Comparison of ENCODE assay signal across 1 mouse cellular context in the genomic region with DNA sequence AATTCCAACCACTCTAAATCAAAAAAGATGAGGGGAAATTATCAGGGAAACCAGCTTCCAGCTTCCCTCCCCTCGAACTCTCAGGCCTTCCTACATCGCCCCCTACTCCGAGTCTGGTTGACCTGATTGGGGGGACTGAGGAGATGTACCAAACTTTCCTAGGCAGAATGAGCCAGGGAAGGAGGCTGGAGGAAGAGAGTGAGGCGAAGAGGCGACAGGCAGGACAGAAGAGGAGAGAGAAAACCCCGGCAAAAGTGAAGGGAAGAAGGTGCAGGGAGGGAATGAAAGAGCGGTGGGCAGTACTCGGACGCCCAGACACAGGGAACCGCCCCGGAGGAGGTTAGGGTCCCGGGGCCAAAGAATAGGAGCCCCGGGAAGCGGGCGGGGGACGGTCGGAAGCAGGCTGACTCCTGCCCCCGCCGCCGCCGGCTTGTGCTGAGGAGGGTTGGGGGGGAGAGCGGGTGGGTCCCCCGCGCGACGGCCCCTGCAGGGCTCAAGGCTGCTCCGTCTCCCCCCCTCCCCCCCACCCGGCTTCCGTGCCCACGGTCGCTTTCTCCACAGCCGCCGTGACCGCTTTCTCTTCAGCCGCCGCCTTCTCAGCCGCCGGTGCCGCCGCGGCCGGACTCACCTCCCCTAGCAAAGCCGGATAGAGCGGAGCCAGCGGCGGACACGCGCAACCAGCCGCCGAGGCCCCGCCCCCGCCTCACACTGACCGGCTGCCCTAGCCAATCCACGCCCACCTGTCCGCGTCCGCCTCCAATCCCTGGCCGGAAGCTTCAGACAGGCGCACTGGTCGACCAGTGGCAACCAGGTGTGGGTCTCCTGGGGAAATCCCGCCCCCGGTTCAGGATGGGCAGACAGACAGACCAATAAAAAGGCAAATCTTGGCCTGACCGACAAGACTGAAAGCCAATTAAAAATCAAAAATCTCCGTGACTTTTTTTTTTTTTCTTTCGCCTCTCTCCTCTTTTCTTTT.
TF ChIP-seq lines count a peak whose summit lies in the region.

A gene (minus strand): TSS at position 597 of the 976 bp plus-strand sequence.

TF ChIP-seq in CH12.LX, 34 proteins besides CTCF, POLR2A, EP300 and RAD21 (continued from another document):
- TF ChIP-seq TBP (conservative IDR thresholded peaks at IDR 0.05; ENCODE audit: low read depth, low read length): 0 out of 2 replicates have a peak, but pooled peaks have one; percentile 49
- no peak for TF ChIP-seq JUN (IDR thresholded peaks at IDR 0.05; ENCODE audit: insufficient read depth, low read depth, low read length)
- TF ChIP-seq HCFC1 (IDR thresholded peaks at IDR 0.05; ENCODE audit: low read depth, low read length): peak; percentile 77
- peak; percentile 48; the same call in 1 of the 2 replicates for TF ChIP-seq MEF2A (IDR thresholded peaks at IDR 0.05; ENCODE audit: borderline replicate concordance, low read depth, low read length)
- TF ChIP-seq ELF1 (IDR thresholded peaks at IDR 0.05; ENCODE audit: low read depth, low read length): peak; percentile 79
- TF ChIP-seq NRF1 (IDR thresholded peaks at IDR 0.05; ENCODE audit: low read depth, low read length): peak; percentile 74
- no peak for TF ChIP-seq USF1 (IDR thresholded peaks at IDR 0.05; ENCODE audit: low read depth, low read length)
- peak; percentile 98 for TF ChIP-seq CHD2 (IDR thresholded peaks at IDR 0.05; ENCODE audit: low read length)
- TF ChIP-seq UBTF (IDR thresholded peaks at IDR 0.05; ENCODE audit: low read depth, low read length): no peak; the same call in 1 of the 2 replicates
- no peak for TF ChIP-seq BHLHE40 (IDR thresholded peaks at IDR 0.05; ENCODE audit: low read depth, low read length)
- peak; percentile 100 for TF ChIP-seq ZNF384 (IDR thresholded peaks at IDR 0.05; ENCODE audit: low read depth, low read length)
- TF ChIP-seq NELFE (IDR thresholded peaks at IDR 0.05; ENCODE audit: low read depth, low read length): peak; percentile 86
- TF ChIP-seq MAX (IDR thresholded peaks at IDR 0.05; ENCODE audit: low read length): peak; percentile 27; the same call in 1 of the 2 replicates
- TF ChIP-seq E2F4 (IDR thresholded peaks at IDR 0.05; ENCODE audit: insufficient replicate concordance, low read depth, low read length): peak; percentile 42; the same call in 1 of the 2 replicates
- TF ChIP-seq PAX5 (IDR thresholded peaks at IDR 0.05; ENCODE audit: low read length): no peak
- TF ChIP-seq CHD1 (IDR thresholded peaks at IDR 0.05; ENCODE audit: low read depth, low read length): no peak
- no peak for TF ChIP-seq MYC (IDR thresholded peaks at IDR 0.05; ENCODE audit: low read depth, low read length)
- no peak for TF ChIP-seq MAZ (IDR thresholded peaks at IDR 0.05; ENCODE audit: low read depth, low read length)
- peak; percentile 86 for TF ChIP-seq KAT2A (IDR thresholded peaks at IDR 0.05; ENCODE audit: insufficient replicate concordance, low read length)
- no peak for TF ChIP-seq POLR2AphosphoS2 (IDR thresholded peaks at IDR 0.05; ENCODE audit: low read depth, low read length)
- no peak for TF ChIP-seq MAFK (IDR thresholded peaks at IDR 0.05; ENCODE audit: insufficient replicate concordance, low read length)
- TF ChIP-seq IRF4 (IDR thresholded peaks at IDR 0.05; ENCODE audit: low read depth, low read length): 0 out of 2 replicates have a peak, but pooled peaks have one; percentile 7
- no peak for TF ChIP-seq RCOR1 (conservative IDR thresholded peaks at IDR 0.05; ENCODE audit: low read depth, low read length)
